Mouse (Mus musculus) spleen, adult 2 months (tissue): ENCODE results near the gene Calr4.

ENCODE experiments used
- CTCF ChIP-seq: fragments of 200-500 bp; IDR thresholded peaks from 2 replicates; pipeline ENCODE4 v1.5.1; 2011; ENCODE audit warnings: mild to moderate bottlenecking, inconsistent platforms; ENCODE audit not compliant: insufficient read depth, insufficient read length, insufficient replicate concordance; ENCODE audit errors: extremely low read depth
- POLR2A ChIP-seq: fragments of 200-500 bp; IDR thresholded peaks from 2 replicates; pipeline ENCODE4 v1.6.1; 2011; ENCODE audit warnings: low read depth, low read length, inconsistent platforms

DNA sequence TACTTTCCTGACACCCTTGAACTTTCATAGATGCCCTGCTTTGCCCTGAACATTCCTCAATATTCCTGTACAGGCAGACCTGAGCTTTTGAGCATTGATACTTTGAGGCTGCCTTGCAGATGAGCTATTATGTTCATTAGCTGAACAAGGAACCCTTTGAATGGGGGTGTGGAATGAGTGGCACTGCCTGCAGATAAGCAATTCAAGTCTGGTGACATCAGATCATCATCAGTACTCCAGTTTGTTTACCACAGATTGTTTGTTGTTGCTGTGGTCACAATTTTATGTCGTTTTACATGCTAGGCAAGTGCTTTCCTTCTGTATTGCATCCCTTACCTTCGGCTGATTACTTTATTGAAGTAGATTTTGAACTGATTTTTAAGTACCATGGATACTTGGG is 62.2 kb downstream of the Calr4 start:
- TF ChIP-seq CTCF (no peak), POLR2A (no peak)
